Mouse (Mus musculus): ENCODE data around the gene Frmd4b. TPM values are rescaled to one million over a fixed set of nuclear protein-coding genes. Genes with fewer than 3 reads are reported as not detected.

Gene Frmd4b
- polyA plus RNA-seq, 1 experiment: 22.3 TPM

GRCm38 (mm10) chr6:97292096-97292495, 325.2 kb downstream of the Frmd4b start:
- Histone ChIP-seq H3K4me3 (replicated peaks; ENCODE audit: extremely low read depth, low read depth, low read length) (no peak overlapping the region), H3K4me1 (ENCODE audit: control insufficient read depth, insufficient read depth, low read length) (peaks cover 5% of the 10 kb centered on the region)
- WGBS: 78% methylated on average over 3 of the region's 3 CpGs
- TF ChIP-seq CTCF (IDR thresholded peaks at IDR 0.05; ENCODE audit: insufficient read depth, low read length) (no peak), POLR2A (IDR thresholded peaks at IDR 0.05; ENCODE audit: borderline replicate concordance, extremely low read depth, low read depth, low read length) (no peak)
- DNase-seq: no peak

DNA sequence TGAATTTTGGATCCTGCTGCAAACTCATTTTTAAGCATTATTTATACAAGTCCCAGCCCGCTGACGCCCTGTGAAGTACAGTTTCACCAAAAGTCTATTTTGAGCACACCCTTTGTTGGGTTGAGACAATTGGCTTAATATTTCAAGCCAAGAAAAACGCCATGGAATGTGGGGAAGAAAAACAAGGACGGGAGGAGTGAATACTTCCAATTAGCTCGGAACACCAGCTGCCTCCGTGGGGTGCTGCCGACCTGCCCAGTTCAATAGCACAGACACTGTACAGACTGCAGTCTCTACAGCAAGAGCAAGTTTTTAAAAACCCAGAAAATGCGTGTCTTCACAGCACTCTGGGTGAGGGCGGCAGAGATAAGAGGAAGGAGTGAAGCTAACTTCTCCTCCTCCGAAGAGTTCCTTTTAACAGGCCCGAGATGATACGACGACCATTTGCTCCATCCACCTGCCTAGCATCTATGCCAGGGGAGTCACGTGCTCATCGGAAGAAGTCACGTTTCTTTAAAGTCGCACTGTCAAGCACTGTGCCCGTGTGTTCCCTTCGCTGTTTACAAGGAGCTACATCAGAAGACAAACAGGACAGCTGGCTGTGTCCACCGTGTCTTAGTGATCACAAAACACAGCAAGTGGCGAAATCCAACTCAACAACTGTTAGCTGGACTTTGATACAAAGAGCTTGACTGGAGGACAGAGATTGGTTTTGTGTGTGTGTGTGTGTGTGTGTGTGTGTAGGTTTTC, 326.0 kb downstream of the Frmd4b start:
- Histone ChIP-seq H3K4me3 (replicated peaks; ENCODE audit: extremely low read depth, low read depth, low read length) (no peak overlapping the region), H3K4me1 (ENCODE audit: control insufficient read depth, insufficient read depth, low read length) (peaks cover 5% of the 10 kb centered on the region)
- no peak for DNase-seq
- TF ChIP-seq POLR2A (IDR thresholded peaks at IDR 0.05; ENCODE audit: borderline replicate concordance, extremely low read depth, low read depth, low read length): no peak
- 64% methylated on average over 21 of the region's 21 CpGs for WGBS

- TF ChIP-seq POLR2A (IDR thresholded peaks at IDR 0.05; ENCODE audit: borderline replicate concordance, extremely low read depth, low read depth, low read length) (no peak), CTCF (IDR thresholded peaks at IDR 0.05; ENCODE audit: insufficient read depth, low read length) (no peak)
- peaks cover 5% of the 10 kb centered on the region for H3K4me1 ChIP-seq (ENCODE audit: control insufficient read depth, insufficient read depth, low read length)
- 51% methylated on average over 3 of the region's 3 CpGs for WGBS
- no peak overlapping the region for H3K4me3 ChIP-seq (replicated peaks; ENCODE audit: extremely low read depth, low read depth, low read length)
- DNase-seq: no peak
Measured at GRCm38 (mm10) chr6:97290687-97291086, 326.7 kb downstream of the Frmd4b start.

DNA sequence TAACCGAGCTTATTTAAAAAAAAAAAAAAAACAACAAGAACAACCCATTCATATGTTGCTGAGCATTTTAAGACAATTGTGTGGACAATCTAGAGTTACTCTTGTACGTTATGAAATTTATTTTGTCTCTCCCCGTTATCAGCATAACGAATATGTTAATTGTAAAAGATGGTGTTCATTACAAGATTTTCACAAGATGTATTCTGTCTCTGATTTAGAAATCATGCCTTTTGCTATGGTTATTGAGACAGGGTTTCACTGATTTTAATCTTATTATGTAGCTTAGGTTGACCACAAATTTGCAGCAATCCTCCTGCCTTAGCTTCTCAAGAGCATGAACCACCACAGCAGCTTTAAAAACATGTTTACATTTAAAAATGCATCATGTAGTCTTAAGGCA, 327.5 kb downstream of the Frmd4b start:
- 90% methylated on average over 4 of the region's 4 CpGs for WGBS
- TF ChIP-seq CTCF (IDR thresholded peaks at IDR 0.05; ENCODE audit: insufficient read depth, low read length) (no peak), POLR2A (IDR thresholded peaks at IDR 0.05; ENCODE audit: borderline replicate concordance, extremely low read depth, low read depth, low read length) (no peak)
- H3K4me1 ChIP-seq (ENCODE audit: control insufficient read depth, insufficient read depth, low read length): peaks cover 5% of the 10 kb centered on the region
- DNase-seq: no peak
- no peak overlapping the region for H3K4me3 ChIP-seq (replicated peaks; ENCODE audit: extremely low read depth, low read depth, low read length)

DNA sequence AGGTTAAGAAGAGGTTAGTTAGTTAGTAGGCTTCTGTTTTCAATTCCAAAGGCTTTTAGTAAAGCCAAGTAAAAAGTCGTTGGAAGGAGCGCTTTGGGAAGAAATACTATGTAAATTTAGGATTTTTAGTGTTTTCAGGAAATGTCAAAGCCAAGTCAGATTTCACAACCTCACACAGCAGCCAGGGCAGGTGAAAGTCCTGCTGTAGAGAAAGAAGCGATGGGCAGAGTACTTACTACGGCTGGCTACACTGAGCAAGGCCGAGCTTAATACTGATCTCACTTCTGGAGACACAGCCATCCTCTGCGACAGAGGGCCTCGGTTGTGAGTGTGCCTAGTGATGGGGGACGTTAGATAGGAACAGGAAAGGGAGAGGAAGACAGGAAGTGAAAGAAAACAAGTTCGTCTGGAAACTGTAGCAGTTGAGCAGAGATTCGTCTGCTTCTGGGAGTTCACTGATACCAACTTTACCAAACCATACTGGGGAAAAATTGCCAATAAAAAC, 328.0 kb downstream of the Frmd4b start:
- TF ChIP-seq POLR2A (IDR thresholded peaks at IDR 0.05; ENCODE audit: borderline replicate concordance, extremely low read depth, low read depth, low read length) (no peak), CTCF (IDR thresholded peaks at IDR 0.05; ENCODE audit: insufficient read depth, low read length) (no peak)
- 64% methylated on average over 10 of the region's 10 CpGs for WGBS
- DNase-seq: no peak
- Histone ChIP-seq H3K4me1 (ENCODE audit: control insufficient read depth, insufficient read depth, low read length) (peaks cover 5% of the 10 kb centered on the region), H3K4me3 (replicated peaks; ENCODE audit: extremely low read depth, low read depth, low read length) (no peak overlapping the region)

DNA sequence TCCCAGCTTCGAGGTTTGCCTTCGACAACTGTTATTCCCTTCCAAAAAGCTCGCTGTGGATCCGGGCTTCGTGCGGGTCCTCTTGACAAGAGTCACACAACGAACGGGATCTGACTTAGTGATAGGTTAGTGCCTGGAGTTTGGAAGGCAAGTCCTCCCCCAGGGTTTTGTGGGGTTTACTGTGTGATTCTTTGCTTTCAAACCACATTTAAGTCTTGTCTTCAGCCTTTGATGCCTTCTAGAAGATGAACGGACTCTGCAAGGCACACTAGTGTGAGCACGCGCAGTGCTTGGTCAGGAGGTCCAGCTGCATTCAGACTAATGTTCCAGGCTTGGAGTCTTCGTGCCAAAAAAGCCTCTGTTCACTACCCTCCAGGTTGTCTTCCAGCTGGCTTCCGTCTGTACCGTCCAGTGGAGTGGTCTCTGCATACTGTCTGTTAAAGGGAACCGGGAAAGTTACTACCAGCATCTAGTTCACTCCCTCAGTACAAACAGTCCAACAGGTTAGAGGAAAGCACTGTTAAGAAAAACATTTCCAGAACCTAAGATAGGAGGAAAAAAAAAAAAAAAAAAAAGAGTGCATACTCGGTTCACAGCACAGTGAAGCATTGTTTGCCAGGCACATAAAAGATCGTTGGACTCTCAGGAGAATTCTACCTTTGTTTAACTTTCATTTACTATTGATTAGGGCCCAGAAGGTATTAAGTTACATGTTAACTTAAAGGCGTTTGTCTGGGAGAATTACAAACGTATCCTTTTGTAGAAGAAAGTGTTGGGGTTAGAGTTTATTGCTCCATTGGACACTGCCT, 329.1 kb downstream of the Frmd4b start:
- 72% methylated on average over 19 of the region's 19 CpGs for WGBS
- no peak for TF ChIP-seq CTCF (IDR thresholded peaks at IDR 0.05; ENCODE audit: insufficient read depth, low read length)
- TF ChIP-seq POLR2A (IDR thresholded peaks at IDR 0.05; ENCODE audit: borderline replicate concordance, extremely low read depth, low read depth, low read length): no peak
- no peak overlapping the region for H3K4me3 ChIP-seq (replicated peaks; ENCODE audit: extremely low read depth, low read depth, low read length)
- H3K4me1 ChIP-seq (ENCODE audit: control insufficient read depth, insufficient read depth, low read length): peaks cover 4% of the 10 kb centered on the region
- no peak for DNase-seq

DNA sequence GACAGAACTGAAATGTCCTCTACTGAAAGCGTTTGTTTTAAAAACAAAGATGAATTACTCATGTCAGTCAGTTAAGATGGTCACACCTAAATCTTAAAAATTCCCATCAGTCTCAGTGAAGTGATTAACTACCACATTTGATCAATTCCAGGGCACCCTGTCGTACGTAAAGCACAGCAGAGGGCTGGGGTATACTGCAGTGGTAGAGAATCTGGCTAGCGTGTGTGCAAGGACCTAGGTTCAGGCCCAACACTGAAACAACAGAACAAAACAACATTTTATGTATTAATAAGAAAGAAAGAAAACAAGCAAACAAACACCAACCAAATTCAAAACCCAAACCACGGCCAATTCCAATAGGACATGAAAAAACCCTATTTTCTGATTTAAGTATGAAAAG, 331.0 kb downstream of the Frmd4b start:
- 93% methylated on average over 5 of the region's 5 CpGs for WGBS
- no peaks in the 10 kb centered on the region; the same call in 1 of the 2 replicates for H3K4me1 ChIP-seq (ENCODE audit: control insufficient read depth, insufficient read depth, low read length)
- no peak for DNase-seq
- no peak overlapping the region for H3K4me3 ChIP-seq (replicated peaks; ENCODE audit: extremely low read depth, low read depth, low read length)
- TF ChIP-seq POLR2A (IDR thresholded peaks at IDR 0.05; ENCODE audit: borderline replicate concordance, extremely low read depth, low read depth, low read length) (no peak), CTCF (IDR thresholded peaks at IDR 0.05; ENCODE audit: insufficient read depth, low read length) (no peak)

DNA sequence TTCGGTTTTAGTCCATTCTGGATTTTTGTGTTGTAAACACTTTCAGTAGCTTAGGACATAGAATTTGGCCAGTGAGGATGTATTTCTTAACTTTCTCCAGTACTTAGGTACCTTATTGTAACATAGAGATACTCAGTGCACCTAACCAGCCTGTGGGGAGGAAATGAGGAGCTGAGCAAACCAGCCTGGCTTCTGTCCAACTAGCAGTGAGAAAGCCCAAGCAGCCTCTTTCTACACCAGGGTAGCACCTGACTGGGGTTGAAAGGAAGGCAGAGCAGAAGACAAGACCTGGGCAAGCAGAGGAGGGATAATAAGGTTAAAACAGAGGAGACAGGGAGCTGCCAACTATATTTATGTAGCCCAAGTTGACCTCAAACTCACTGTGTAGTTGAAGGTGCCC, 333.7 kb downstream of the Frmd4b start:
- 97% methylated on average over 1 of the region's 1 CpGs for WGBS
- H3K4me1 ChIP-seq (ENCODE audit: control insufficient read depth, insufficient read depth, low read length): no peaks in the 10 kb centered on the region
- H3K4me3 ChIP-seq (replicated peaks; ENCODE audit: extremely low read depth, low read depth, low read length): no peak overlapping the region
- DNase-seq: no peak
- TF ChIP-seq POLR2A (IDR thresholded peaks at IDR 0.05; ENCODE audit: borderline replicate concordance, extremely low read depth, low read depth, low read length): no peak
- TF ChIP-seq CTCF (IDR thresholded peaks at IDR 0.05; ENCODE audit: insufficient read depth, low read length): no peak

DNA sequence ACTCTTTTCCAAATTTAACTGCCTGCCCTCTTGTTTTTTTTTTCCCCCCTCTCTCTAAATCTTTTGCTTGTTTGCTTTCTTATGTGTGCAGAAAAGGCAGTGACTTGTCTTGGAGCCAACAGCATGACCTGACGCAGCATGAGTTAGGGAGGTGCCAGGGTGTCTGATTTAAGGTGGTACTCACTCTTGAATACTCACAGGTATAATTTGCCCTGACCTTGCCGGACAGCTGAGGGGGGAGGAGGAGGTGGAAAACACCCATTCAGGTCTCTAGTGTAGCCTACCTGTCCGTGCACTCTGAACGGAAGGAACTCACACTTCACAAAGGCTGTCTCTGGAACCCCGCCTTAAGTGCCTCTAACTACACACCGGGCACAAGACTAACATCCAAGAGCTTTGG, 338.5 kb downstream of the Frmd4b start:
- Histone ChIP-seq H3K4me3 (replicated peaks; ENCODE audit: extremely low read depth, low read depth, low read length) (no peak overlapping the region), H3K4me1 (ENCODE audit: control insufficient read depth, insufficient read depth, low read length) (peaks cover 5% of the 10 kb centered on the region; the same call in 1 of the 2 replicates)
- 51% methylated on average over 6 of the region's 6 CpGs for WGBS
- peak; percentile 50 for DNase-seq
- TF ChIP-seq CTCF (IDR thresholded peaks at IDR 0.05; ENCODE audit: insufficient read depth, low read length) (no peak), POLR2A (IDR thresholded peaks at IDR 0.05; ENCODE audit: borderline replicate concordance, extremely low read depth, low read depth, low read length) (no peak)
